Mouse (Mus musculus): ENCODE data around the gene Sgpl1.

- TF ChIP-seq CTCF (IDR thresholded peaks at IDR 0.05; ENCODE audit: control insufficient read depth, insufficient read depth, insufficient replicate concordance, low read depth, low read length) (no peak), POLR2A (IDR thresholded peaks at IDR 0.05; ENCODE audit: control insufficient read depth, low read depth, low read length) (no peak)
These were observed 90.8 kb downstream of the Sgpl1 start for GRCm38 (mm10) chr10:61056661-61057060.

Data from testis, adult 2 months (tissue).